Mouse (Mus musculus) liver, embryonic 14.5 days (tissue): Measurements from ENCODE around the gene Mbnl1. TPM values are rescaled to one million over a fixed set of nuclear protein-coding genes. Genes with fewer than 3 reads are reported as not detected.

Experiments used
- ATAC-seq: fragments of 200-750 bp; cut with Nextera tagmentation; 2 replicates; pipeline ENCODE4 v1.8.0; 2017; ENCODE audit warnings: moderate number of reproducible peaks, mild to moderate bottlenecking, moderate library complexity; ENCODE audit not compliant: insufficient read depth
- DNase-seq, 3 experiments: peaks; one replicate each; pipeline ENCODE4 v3.0.0-alpha.2; 2012 to 2013; ENCODE audit warnings: low read depth in 3 of 3, low spot score in 3 of 3
- H3K27ac ChIP-seq: fragments of 300-500 bp; sonication (generic); 2 replicates; pipeline ENCODE4 v1.5.1; 2014; ENCODE audit warnings: moderate library complexity, mild to moderate bottlenecking, control low read depth, inconsistent platforms
- H3K27me3 ChIP-seq: fragments of 300-500 bp; sonication (generic); 2 replicates; pipeline ENCODE4 v1.6.1; 2014; ENCODE audit warnings: mild to moderate bottlenecking, low read length, moderate library complexity; ENCODE audit not compliant: control insufficient read depth, insufficient read depth
- H3K36me3 ChIP-seq: fragments of 300-500 bp; sonication (generic); replicated peaks from 2 replicates; pipeline ENCODE4 v1.6.1; 2014; ENCODE audit warnings: low read depth; ENCODE audit not compliant: control insufficient read depth, insufficient read depth
- H3K4me1 ChIP-seq, 2 experiments: fragments of 200-500 bp in 1 of 2; fragments of 300-500 bp in 1 of 2; sonication (generic) in 1 of 2; replicated peaks; 2 replicates each; pipeline ENCODE4 v1.6.1; 2012 to 2014; ENCODE audit warnings: antibody characterized with exemption in 1 of 2, inconsistent platforms in 1 of 2, low read length in 1 of 2; ENCODE audit not compliant: control insufficient read depth in 2 of 2, insufficient read depth in 2 of 2
- H3K4me2 ChIP-seq: fragments of 300-500 bp; sonication (generic); 2 replicates; pipeline ENCODE4 v1.6.1; 2014; ENCODE audit warnings: low read depth, mild to moderate bottlenecking, control low read depth, moderate library complexity
- H3K4me3 ChIP-seq, 2 experiments: fragments of 200-500 bp in 1 of 2; fragments of 300-500 bp in 1 of 2; sonication (generic) in 1 of 2; 2 replicates each; pipeline ENCODE4 v1.5.1; 2012 to 2014; ENCODE audit warnings: low read depth in 2 of 2, low read length in 2 of 2, mild to moderate bottlenecking in 2 of 2, control low read depth in 1 of 2, inconsistent platforms in 1 of 2, moderate library complexity in 1 of 2; ENCODE audit not compliant: insufficient read depth in 1 of 2
- H3K9ac ChIP-seq: fragments of 300-500 bp; sonication (generic); replicated peaks from 2 replicates; pipeline ENCODE4 v1.6.1; 2014; ENCODE audit warnings: mild to moderate bottlenecking, control low read depth, moderate library complexity
- H3K9me3 ChIP-seq: fragments of 300-500 bp; sonication (generic); 2 replicates; pipeline ENCODE4 v1.6.1; 2016; ENCODE audit warnings: low read length, mixed read lengths; ENCODE audit not compliant: control insufficient read depth
- CTCF ChIP-seq: IDR thresholded peaks from 2 replicates; pipeline ENCODE4 v1.5.1; 2016; ENCODE audit warnings: antibody characterized with exemption, low read depth, control low read depth
- EP300 ChIP-seq: IDR thresholded peaks from 2 replicates; pipeline ENCODE4 v1.6.1; 2016; ENCODE audit warnings: antibody characterized with exemption, low read depth
- WGBS: fragments of 180-500 bp; shearing (Covaris S2); extraction: QIAGEN DNeasy Blood & Tissue Kit; methylation state at CpG from one replicate; pipeline ENCODE4 v1.1.7; 2014; ENCODE audit not compliant: insufficient replicate concordance; 5-methylcytosine and 5-hydroxymethylcytosine counted together
- polyA plus RNA-seq, 2 experiments: library from polyadenylated mRNA; depleted of rRNA in 1 of 2; stranded (reverse) in 1 of 2; unstranded in 1 of 2; fragments of >200 nt; fragmentation: Nextera tagmentation in 1 of 2; extraction: Ambion mirVana in 1 of 2; gene quantifications; 2 replicates each; pipeline versions ENCODE4 v1.2.1 to v1.2.3; 2012 to 2014

The Mbnl1 gene
- polyA plus RNA-seq, 2 experiments, result 32.9 to 128 TPM

- peak overlapping the region; percentile 92 for H3K27ac ChIP-seq
- H3K4me1 ChIP-seq, result peaks cover 24 to 30% of the 10 kb centered on the region in 2 experiments
- no peak for DNase-seq
Observed at GRCm38 (mm10) chr3:60499157-60499578, 26.5 kb downstream of the Mbnl1 start.

GRCm38 (mm10) chr3:60499718-60500450 lies 27.3 kb downstream of the Mbnl1 start:
- 26% methylated on average over 7 of the region's 7 CpGs for WGBS
- H3K9ac ChIP-seq, result peak overlapping the region; percentile 100
- TF ChIP-seq CTCF (no peak), EP300 (no peak)
- peak overlapping the region; percentile 92 for H3K27ac ChIP-seq
- DNase-seq, result no peak
- H3K4me2 ChIP-seq, result peak overlapping the region; percentile 96
- ATAC-seq, result no peak
- H3K4me1 ChIP-seq, result peaks cover 29 to 36% of the 10 kb centered on the region in 2 experiments
- H3K4me3 ChIP-seq, result peak overlapping the region; percentile 94 to 100
- no peaks in the 10 kb centered on the region for H3K27me3 ChIP-seq
- no peaks in the 10 kb centered on the region for H3K9me3 ChIP-seq
- H3K36me3 ChIP-seq, result no peaks in the 10 kb centered on the region

More at GRCm38 (mm10) chr3:60499157-60499578, 26.5 kb downstream of the Mbnl1 start:
- no peaks in the 10 kb centered on the region for H3K27me3 ChIP-seq
- no peak for TF ChIP-seq EP300
- TF ChIP-seq CTCF, result no peak
- H3K9me3 ChIP-seq, result no peaks in the 10 kb centered on the region
- 8% methylated on average over 6 of the region's 6 CpGs for WGBS
- no peaks in the 10 kb centered on the region for H3K36me3 ChIP-seq
- peak overlapping the region; percentile 100 for H3K9ac ChIP-seq
- H3K4me2 ChIP-seq, result peak overlapping the region; percentile 96
- H3K4me3 ChIP-seq, result peak overlapping the region; percentile 33 to 94
- ATAC-seq, result no peak

GRCm38 (mm10) chr3:60500571-60501527 lies 28.2 kb downstream of the Mbnl1 start:
- WGBS, result under 1% methylated on average over 70 of the region's 96 CpGs
- Histone ChIP-seq H3K4me2 (peak overlapping the region; percentile 96), H3K4me1 (peaks cover 31 to 39% of the 10 kb centered on the region in 2 experiments), H3K9me3 (no peaks in the 10 kb centered on the region), H3K27me3 (no peaks in the 10 kb centered on the region), H3K4me3 (peak overlapping the region; percentile 94 to 100), H3K36me3 (no peaks in the 10 kb centered on the region; the same call in 1 of the 2 replicates), H3K27ac (peak overlapping the region; percentile 92), H3K9ac (peak overlapping the region; percentile 100)
- ATAC-seq (peak; percentile 88), DNase-seq (peak in 2 of 3 experiments; percentile 58 to 61)
- no peak for TF ChIP-seq EP300
- no peak for TF ChIP-seq CTCF

GRCm38 (mm10) chr3:60501561-60502151 lies 29.0 kb downstream of the Mbnl1 start:
- Histone ChIP-seq H3K4me3 (peak overlapping the region; percentile 94 to 100), H3K9ac (peak overlapping the region; percentile 100), H3K36me3 (no peaks in the 10 kb centered on the region; the same call in 1 of the 2 replicates), H3K27ac (peak overlapping the region; percentile 92), H3K4me2 (peak overlapping the region; percentile 96), H3K27me3 (no peaks in the 10 kb centered on the region), H3K9me3 (no peaks in the 10 kb centered on the region), H3K4me1 (peaks cover 27 to 39% of the 10 kb centered on the region in 2 experiments)
- peak; percentile 30 for ATAC-seq
- DNase-seq, result no peak
- TF ChIP-seq CTCF (no peak), EP300 (no peak)
- under 1% methylated on average over 29 of the region's 29 CpGs for WGBS
